Mouse (Mus musculus): ENCODE measurements around the gene Unc5a. TPM values are rescaled to one million over a fixed set of nuclear protein-coding genes. Genes with fewer than 3 reads are reported as not detected.

The Unc5a gene
- total RNA-seq, 2 experiments from 2014 or later, result 140 to 143 TPM

DNA sequence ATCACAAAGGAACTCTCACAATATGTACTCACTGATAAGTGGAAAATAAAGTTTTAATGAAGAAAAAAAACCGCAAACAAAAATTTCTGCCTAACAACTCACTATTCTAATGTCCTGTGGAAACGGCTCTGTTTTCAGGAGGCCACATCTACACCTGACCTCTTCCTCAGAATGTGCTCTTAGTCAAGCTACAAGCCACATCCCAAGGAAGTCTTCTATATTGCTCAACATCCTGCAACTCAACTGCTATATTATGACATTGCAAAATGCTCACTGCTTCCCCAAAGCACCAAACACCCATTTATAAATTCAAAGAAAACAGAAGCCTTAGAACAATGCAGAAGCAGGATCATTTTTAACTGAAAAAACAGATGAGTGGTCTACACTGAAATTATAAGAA is 90.8 kb downstream of the Unc5a start:
- no peak for DNase-seq (ENCODE audit: extremely low spot score in 1 of 2, low spot score in 1 of 2)

DNA sequence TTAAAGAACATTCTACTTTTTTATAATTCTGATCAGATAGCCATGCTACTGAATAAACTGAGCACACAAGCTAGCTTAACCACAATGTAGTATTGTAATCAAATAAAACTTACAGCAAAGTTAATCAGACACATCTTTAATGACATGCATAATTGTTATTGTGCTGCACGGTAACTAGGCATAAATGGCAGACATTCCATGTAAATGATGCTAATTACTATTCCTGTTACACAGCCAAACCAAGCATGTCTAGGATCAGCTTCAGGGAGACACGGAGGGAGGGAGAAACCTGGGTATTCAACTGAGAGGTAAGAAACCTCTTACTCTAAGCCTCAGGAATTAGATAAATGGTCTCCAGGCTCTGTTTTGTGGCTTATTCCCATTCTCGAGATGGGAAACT is 98.5 kb downstream of the Unc5a start:
- DNase-seq (ENCODE audit: extremely low spot score in 1 of 2, low spot score in 1 of 2), result no peak

Other genes with a start within 250 kb of the Unc5a start
- under 1 TPM; 0.25 to 0.31 TPM for gene Cdhr2, start 247.9 kb upstream of the Unc5a start, total RNA-seq (2021)
- gene Gprin1, start 199.5 kb upstream of the Unc5a start, total RNA-seq (2021), result 100 to 1,000 TPM; 149 to 152 TPM
- 100 to 1,000 TPM; 652 to 677 TPM for gene Sncb, start 182.8 kb upstream of the Unc5a start, total RNA-seq (2021)
- not detected for gene Eif4e1b, start 165.4 kb upstream of the Unc5a start, total RNA-seq (2021)
- 100 to 1,000 TPM in 1 of 2 experiments, 10 to 100 TPM in 1; 97.2 to 104 TPM for gene Tspan17, start 160.0 kb upstream of the Unc5a start, total RNA-seq (2021)
- gene Hk3, start 72.0 kb downstream of the Unc5a start, total RNA-seq (2021), result 1 to 10 TPM; 1.0 to 1.2 TPM
- 10 to 100 TPM; 17.8 to 22.1 TPM for gene Uimc1, start 150.9 kb downstream of the Unc5a start, total RNA-seq (2021)
- gene Zfp346, start 155.9 kb downstream of the Unc5a start, total RNA-seq (2021), result 10 to 100 TPM; 45.6 to 51.3 TPM
- gene Gm17617, start 184.1 kb downstream of the Unc5a start, total RNA-seq (2021), result not detected
- gene Fgfr4, start 203.2 kb downstream of the Unc5a start, total RNA-seq (2021), result under 1 TPM; 0.68 to 0.74 TPM

Data from layer of hippocampus, postnatal 25 days (tissue).